Mouse (Mus musculus) lung, embryonic 16.5 days (tissue): ENCODE measurements at regions not wholly inside any gene's neighbourhood (a gene's known extent, or its start where the extent isn't known, plus 50 kb on each side); places are given as distances from the start of the nearest gene placed in this dataset.

ENCODE experiments used
- ATAC-seq: fragments of 200-750 bp; cut with Nextera tagmentation; 2 replicates; pipeline ENCODE4 v1.8.0; 2017; ENCODE audit warnings: low read depth, mild to moderate bottlenecking, moderate library complexity
- H3K27ac ChIP-seq: fragments of 300-500 bp; sonication (generic); 2 replicates; pipeline ENCODE4 v1.5.1; 2014; ENCODE audit warnings: mild to moderate bottlenecking, control low read depth, low read length
- H3K27me3 ChIP-seq: fragments of 300-500 bp; sonication (generic); 2 replicates; pipeline ENCODE4 v1.6.1; 2014; ENCODE audit warnings: low read depth, low read length, mixed read lengths; ENCODE audit not compliant: control insufficient read depth, insufficient read depth
- H3K36me3 ChIP-seq: fragments of 300-500 bp; sonication (generic); 2 replicates; pipeline ENCODE4 v1.6.1; 2014; ENCODE audit warnings: low read length; ENCODE audit not compliant: control insufficient read depth, insufficient read depth
- H3K4me1 ChIP-seq: fragments of 300-500 bp; sonication (generic); replicated peaks from 2 replicates; pipeline ENCODE4 v1.6.1; 2014; ENCODE audit warnings: low read length, mixed read lengths; ENCODE audit not compliant: control insufficient read depth, insufficient read depth
- H3K4me2 ChIP-seq: fragments of 300-500 bp; sonication (generic); 2 replicates; pipeline ENCODE4 v1.6.1; 2014; ENCODE audit warnings: low read depth, low read length, control low read depth
- H3K4me3 ChIP-seq: fragments of 300-500 bp; sonication (generic); 2 replicates; pipeline ENCODE4 v1.5.1; 2014; ENCODE audit warnings: mild to moderate bottlenecking, low read length, control low read depth
- H3K9ac ChIP-seq: fragments of 300-500 bp; sonication (generic); 2 replicates; pipeline ENCODE4 v1.6.1; 2014; ENCODE audit warnings: low read length, control low read depth
- H3K9me3 ChIP-seq: fragments of 300-500 bp; sonication (generic); 2 replicates; pipeline ENCODE4 v1.6.1; 2016; ENCODE audit warnings: low read length; ENCODE audit not compliant: control insufficient read depth
- WGBS: fragments of 180-500 bp; shearing (Covaris S2); extraction: QIAGEN DNeasy Blood & Tissue Kit; methylation state at CpG from one replicate; pipeline ENCODE4 v1.1.7; 2014; 5-methylcytosine and 5-hydroxymethylcytosine counted together

DNA sequence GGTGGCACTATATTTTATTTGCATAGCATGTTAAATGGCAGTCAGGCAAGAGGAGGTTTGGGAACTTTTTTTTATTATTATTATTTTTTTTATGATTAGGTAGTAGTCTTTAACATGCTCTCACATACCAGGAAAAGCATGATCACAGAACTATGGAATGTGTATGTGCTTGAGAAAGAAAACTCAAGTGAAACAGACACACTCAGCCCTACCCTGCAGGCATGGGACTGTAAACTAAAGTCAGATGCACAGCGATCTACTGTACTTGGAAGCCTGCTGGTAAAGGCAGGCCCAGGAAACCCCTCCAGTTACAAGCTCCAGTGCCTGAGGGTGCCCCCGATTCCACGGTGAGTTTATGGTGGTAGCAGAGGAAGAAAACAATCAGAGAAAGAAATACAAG, 243.6 kb downstream of the Sp3 start:
- no peaks in the 10 kb centered on the region for H3K27me3 ChIP-seq
- H3K4me3 ChIP-seq = no peak overlapping the region
- H3K4me2 ChIP-seq = no peak overlapping the region
- 67% methylated on average over 3 of the region's 3 CpGs for WGBS
- no peaks in the 10 kb centered on the region for H3K4me1 ChIP-seq
- H3K27ac ChIP-seq = no peak overlapping the region
- no peak overlapping the region for H3K9ac ChIP-seq
- peak; percentile 64; the same call in 1 of the 2 replicates for ATAC-seq
- H3K9me3 ChIP-seq = no peaks in the 10 kb centered on the region
- H3K36me3 ChIP-seq = no peaks in the 10 kb centered on the region

DNA sequence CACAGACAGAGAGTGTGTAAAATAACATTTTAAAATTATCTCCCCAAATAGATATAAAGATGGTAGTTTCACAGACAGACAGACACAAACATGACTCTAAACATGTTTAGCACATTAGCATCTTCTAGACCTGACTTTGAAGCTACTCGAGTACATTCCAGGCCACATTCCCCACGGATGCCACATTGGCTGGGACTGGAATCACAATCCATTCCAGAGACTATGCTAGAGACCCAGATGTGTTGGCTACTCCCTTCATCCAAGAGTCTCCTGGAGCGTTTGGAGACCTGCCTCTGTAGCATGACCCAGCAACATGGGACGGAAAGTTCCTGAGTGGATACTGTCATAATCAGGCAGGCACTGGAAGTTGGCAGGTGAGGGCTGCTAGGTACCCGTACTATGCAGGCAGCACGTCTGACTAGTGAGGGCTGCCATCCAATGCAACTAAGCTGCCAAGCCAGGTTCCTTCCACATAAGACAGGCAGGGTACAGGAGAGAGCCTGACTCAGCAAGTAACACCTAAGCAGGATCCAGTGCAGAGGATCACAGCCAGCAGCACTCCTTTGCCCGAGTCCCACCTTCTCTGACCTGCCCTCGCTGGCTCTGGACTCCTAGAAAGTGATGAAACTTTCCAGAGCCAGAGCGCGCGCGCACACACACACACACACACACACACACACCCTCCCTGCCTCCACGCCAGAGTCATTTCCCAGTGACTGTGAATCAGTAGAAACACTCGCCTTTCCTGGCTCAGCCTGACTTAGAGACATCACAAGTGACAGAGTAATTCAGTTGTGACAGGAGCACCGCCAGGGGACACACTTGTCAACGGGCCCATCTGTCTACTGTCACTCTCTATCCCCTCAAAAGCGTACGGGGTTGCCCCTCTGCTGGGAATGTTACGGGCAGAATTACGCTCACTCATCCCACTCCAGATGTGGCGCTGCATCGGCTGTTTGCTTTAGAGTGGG, 239.6 kb downstream of the Sp3 start:
- Histone ChIP-seq H3K27ac (no peak overlapping the region), H3K27me3 (no peaks in the 10 kb centered on the region)

DNA sequence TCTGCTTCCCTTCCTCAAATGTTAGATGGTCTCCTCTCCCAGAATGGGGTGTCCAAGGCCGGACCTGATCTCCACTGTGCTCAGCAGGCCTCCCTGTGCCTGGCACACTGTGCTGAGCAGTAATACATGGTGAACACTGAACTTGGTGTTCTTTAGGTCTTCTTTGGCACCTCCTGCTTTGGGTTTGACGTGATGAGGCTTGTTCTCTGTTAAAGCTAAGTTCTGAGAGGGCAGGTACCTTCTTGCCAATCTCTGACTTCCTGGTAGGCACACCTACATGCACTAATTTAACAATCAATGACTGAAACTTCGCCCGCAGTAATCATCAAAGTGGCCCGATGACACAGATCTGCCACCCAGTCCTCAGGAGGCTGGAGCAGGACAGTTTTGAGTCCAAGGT, 238.5 kb downstream of the Sp3 start:
- no peaks in the 10 kb centered on the region for H3K27me3 ChIP-seq
- no peak overlapping the region for H3K4me2 ChIP-seq
- no peak overlapping the region for H3K27ac ChIP-seq
- no peaks in the 10 kb centered on the region for H3K36me3 ChIP-seq
- no peak overlapping the region for H3K9ac ChIP-seq
- H3K4me1 ChIP-seq = no peaks in the 10 kb centered on the region
- ATAC-seq = no peak
- 87% methylated on average over 5 of the region's 5 CpGs for whole genome bisulfite sequencing
- H3K9me3 ChIP-seq = no peaks in the 10 kb centered on the region
- H3K4me3 ChIP-seq = no peak overlapping the region

More for the DNA sequence above, 239.6 kb downstream of the Sp3 start:
- ATAC-seq = peak; percentile 49; the same call in 1 of the 2 replicates
- whole genome bisulfite sequencing = 30% methylated on average over 22 of the region's 22 CpGs
- no peaks in the 10 kb centered on the region for H3K4me1 ChIP-seq
- no peaks in the 10 kb centered on the region for H3K36me3 ChIP-seq
- H3K9me3 ChIP-seq = no peaks in the 10 kb centered on the region
- peak overlapping the region; percentile 11; the same call in 1 of the 2 replicates for H3K4me3 ChIP-seq
- H3K9ac ChIP-seq = no peak overlapping the region
- H3K4me2 ChIP-seq = peak overlapping the region; percentile 37

DNA sequence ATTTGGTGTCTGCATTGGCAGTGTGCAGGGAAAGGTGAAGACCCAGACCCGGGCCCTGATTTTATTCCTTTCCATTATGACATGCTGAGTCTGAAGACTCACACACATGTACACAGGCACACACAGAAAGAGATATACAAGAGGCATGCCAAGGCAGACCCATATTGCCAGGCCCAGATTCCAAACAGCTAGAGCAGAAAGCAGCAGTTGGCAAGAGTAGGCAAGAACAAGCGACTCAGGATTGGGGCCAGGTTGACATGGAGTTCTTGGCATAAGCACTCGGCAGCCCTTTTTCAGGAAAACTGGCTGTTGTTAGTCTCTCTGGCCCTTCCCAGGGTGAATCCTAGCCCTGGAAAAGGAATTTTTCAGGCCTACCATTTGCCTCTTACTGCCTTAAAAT, 236.6 kb downstream of the Sp3 start:
- Histone ChIP-seq H3K9ac (no peak overlapping the region), H3K4me2 (no peak overlapping the region), H3K9me3 (no peaks in the 10 kb centered on the region), H3K27me3 (no peaks in the 10 kb centered on the region), H3K4me1 (no peaks in the 10 kb centered on the region), H3K4me3 (no peak overlapping the region), H3K27ac (no peak overlapping the region), H3K36me3 (no peaks in the 10 kb centered on the region)
- WGBS = 82% methylated on average over 3 of the region's 3 CpGs
- no peak for ATAC-seq

DNA sequence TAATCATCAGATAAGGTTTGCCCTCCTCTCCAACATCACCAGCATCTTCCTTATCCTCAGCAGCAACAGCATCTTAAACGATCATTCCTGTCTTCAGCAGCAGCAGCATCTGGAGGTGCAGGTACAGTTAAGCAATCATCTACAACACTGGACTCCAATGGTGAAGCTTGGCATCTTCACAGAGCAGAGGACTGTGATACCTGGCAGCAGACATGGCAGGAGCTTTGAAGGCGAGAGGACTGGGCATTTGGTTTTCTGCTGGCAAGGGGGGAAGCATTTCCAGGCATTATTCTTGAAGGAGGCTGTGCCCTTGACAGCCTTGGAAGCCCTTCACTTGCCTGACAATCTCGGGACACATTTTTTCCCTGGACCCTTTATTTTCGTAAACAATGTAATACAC, 235.3 kb downstream of the Sp3 start:
- H3K4me3 ChIP-seq = no peak overlapping the region
- no peaks in the 10 kb centered on the region for H3K4me1 ChIP-seq
- ATAC-seq = no peak
- no peak overlapping the region for H3K27ac ChIP-seq
- H3K9ac ChIP-seq = no peak overlapping the region
- no peaks in the 10 kb centered on the region for H3K36me3 ChIP-seq
- no peaks in the 10 kb centered on the region for H3K9me3 ChIP-seq
- 56% methylated on average over 4 of the region's 4 CpGs for WGBS
- no peak overlapping the region for H3K4me2 ChIP-seq
- no peaks in the 10 kb centered on the region for H3K27me3 ChIP-seq

DNA sequence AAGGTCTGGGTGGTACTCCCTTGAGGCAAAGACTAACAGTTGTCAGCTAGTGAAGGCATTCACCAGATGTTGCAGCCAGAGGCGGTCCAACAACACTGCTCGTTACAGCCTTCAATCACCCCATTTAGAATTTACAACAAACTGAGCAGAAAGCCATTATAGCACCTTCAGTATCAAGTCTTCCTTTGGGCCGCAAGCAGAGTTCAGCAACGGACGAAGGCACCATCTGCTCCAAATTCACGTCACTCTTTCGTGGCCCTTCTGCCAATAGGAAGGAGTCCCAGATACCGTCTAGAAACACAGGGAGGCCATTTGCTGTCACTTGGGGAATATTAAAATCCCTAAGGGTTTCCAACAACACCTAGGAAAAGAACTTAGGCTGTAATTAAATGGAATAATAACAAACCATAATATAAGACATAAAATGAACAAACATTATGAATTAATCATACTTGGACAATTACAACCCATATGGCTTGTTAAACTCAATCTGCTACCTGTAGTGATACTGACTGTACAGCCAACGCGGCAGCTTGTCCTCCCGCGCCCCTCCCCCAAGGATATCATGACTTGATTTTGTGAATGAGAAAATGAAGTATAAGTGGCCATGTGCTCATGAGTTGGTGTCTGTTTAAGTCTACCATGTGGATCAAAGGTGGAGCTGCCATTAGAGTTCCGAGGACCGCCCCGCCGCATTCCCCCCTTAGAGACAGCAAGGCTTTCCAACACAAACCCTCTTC, 233.6 kb downstream of the Sp3 start:
- Histone ChIP-seq H3K4me1 (no peaks in the 10 kb centered on the region), H3K4me3 (no peak overlapping the region), H3K27me3 (no peaks in the 10 kb centered on the region), H3K9ac (no peak overlapping the region), H3K9me3 (no peaks in the 10 kb centered on the region), H3K4me2 (no peak overlapping the region), H3K27ac (no peak overlapping the region), H3K36me3 (no peaks in the 10 kb centered on the region)
- no peak for ATAC-seq
- 82% methylated on average over 16 of the region's 16 CpGs for WGBS

DNA sequence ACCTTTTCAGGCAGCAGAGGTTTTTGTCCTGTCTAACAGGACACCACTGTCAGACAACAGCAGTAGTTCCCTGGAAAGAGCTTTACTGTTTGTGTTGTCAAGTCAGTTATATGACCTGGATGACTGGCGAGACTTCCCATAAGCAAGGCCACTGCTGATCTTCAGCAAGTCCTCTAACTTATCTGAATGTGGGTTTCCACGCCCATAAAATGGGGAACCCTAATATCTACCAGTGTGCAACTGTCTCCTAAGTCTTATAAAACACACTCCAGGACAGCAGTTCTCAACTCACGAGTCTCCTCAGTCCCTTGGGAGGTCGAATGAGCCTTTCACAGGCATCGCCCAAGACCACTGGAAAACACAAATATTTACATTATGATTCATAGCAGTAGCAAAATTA, 232.9 kb downstream of the Sp3 start:
- no peak for ATAC-seq
- Histone ChIP-seq H3K9me3 (no peaks in the 10 kb centered on the region), H3K36me3 (no peaks in the 10 kb centered on the region), H3K27ac (no peak overlapping the region), H3K4me2 (no peak overlapping the region), H3K4me1 (peaks cover 3% of the 10 kb centered on the region), H3K4me3 (no peak overlapping the region), H3K27me3 (no peaks in the 10 kb centered on the region), H3K9ac (no peak overlapping the region)
- 73% methylated on average over 5 of the region's 5 CpGs for WGBS

DNA sequence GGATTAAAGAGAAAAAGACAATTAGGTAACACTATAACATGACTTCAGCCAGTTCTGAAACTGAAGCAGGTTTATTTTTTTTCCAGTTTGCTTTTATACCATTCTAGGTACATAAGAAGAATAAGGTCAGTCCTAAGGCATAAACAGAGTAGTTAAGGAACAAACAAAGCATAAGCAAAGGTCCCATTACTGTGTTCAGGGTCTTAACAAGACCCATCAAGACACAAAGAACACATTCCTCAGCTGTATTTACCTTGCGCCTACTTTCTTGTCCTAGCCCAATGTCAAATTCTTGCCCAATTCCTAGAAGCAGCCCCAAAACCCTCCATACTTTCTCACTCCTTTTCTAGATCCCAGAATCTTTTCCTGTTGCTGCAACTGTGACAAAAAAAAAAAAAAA, 230.8 kb downstream of the Sp3 start:
- Histone ChIP-seq H3K4me2 (no peak overlapping the region), H3K27ac (no peak overlapping the region), H3K4me1 (peaks cover 6% of the 10 kb centered on the region), H3K9ac (no peak overlapping the region), H3K9me3 (no peaks in the 10 kb centered on the region), H3K27me3 (no peaks in the 10 kb centered on the region), H3K36me3 (no peaks in the 10 kb centered on the region), H3K4me3 (no peak overlapping the region)
- 97% methylated on average over 1 of the region's 1 CpGs for WGBS
- ATAC-seq = no peak

DNA sequence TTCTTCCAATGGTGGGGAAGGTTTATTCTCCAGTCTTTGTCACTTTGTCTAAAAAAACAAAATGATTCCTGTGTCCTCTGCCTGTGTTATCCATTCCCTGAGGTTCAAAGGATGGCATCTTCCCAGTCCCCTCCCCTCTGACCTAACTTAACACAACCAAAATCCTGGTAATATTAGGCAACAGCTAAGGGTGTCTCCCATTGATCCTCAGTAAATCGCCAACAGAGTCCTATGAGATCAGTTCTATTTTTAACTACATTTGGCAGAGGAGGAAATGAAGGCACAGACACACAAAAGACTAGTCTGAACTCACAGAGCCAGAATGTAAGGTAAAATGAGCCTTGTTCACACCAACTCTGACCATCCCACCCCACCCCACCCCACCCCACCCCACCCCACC, 228.8 kb downstream of the Sp3 start:
- 24% methylated on average over 1 of the region's 1 CpGs for WGBS
- Histone ChIP-seq H3K36me3 (no peaks in the 10 kb centered on the region), H3K27ac (no peak overlapping the region), H3K4me2 (no peak overlapping the region), H3K4me1 (peaks cover 6% of the 10 kb centered on the region), H3K9ac (no peak overlapping the region), H3K27me3 (no peaks in the 10 kb centered on the region), H3K4me3 (no peak overlapping the region), H3K9me3 (no peaks in the 10 kb centered on the region)
- ATAC-seq = no peak
